Mouse (Mus musculus) heart, embryonic 12.5 days (tissue): ENCODE data around the gene Rpp25. TPM values are rescaled to one million over a fixed set of nuclear protein-coding genes. Genes with fewer than 3 reads are reported as not detected.

ENCODE experiments used
- ATAC-seq: fragments of 200-750 bp; cut with Nextera tagmentation; 2 replicates; pipeline ENCODE4 v1.8.0; 2017; ENCODE audit warnings: moderate TSS enrichment, moderate library complexity; ENCODE audit not compliant: insufficient number of reproducible peaks, low FRiP score
- H3K27ac ChIP-seq: fragments of 300-500 bp; sonication (generic); 2 replicates; pipeline ENCODE4 v1.5.1; 2016; ENCODE audit warnings: mild to moderate bottlenecking, moderate library complexity; ENCODE audit not compliant: poor library complexity, severe bottlenecking
- H3K27me3 ChIP-seq: fragments of 300-500 bp; sonication (generic); replicated peaks from 2 replicates; pipeline ENCODE4 v1.6.1; 2016; ENCODE audit warnings: mild to moderate bottlenecking, moderate library complexity
- H3K36me3 ChIP-seq: fragments of 300-500 bp; sonication (generic); 2 replicates; pipeline ENCODE4 v1.6.1; 2016; ENCODE audit warnings: mild to moderate bottlenecking, moderate library complexity
- H3K4me1 ChIP-seq: fragments of 300-500 bp; sonication (generic); replicated peaks from 2 replicates; pipeline ENCODE4 v1.6.1; 2016; ENCODE audit warnings: mild to moderate bottlenecking
- H3K4me2 ChIP-seq: fragments of 300-500 bp; sonication (generic); 2 replicates; pipeline ENCODE4 v1.6.1; 2016; ENCODE audit warnings: mild to moderate bottlenecking, moderate library complexity
- H3K4me3 ChIP-seq: fragments of 300-500 bp; sonication (generic); 2 replicates; pipeline ENCODE4 v1.5.1; 2016; ENCODE audit warnings: mild to moderate bottlenecking
- H3K9ac ChIP-seq: fragments of 300-500 bp; sonication (generic); 2 replicates; pipeline ENCODE4 v1.6.1; 2016; ENCODE audit warnings: mild to moderate bottlenecking, moderate library complexity
- H3K9me3 ChIP-seq: fragments of 300-500 bp; sonication (generic); replicated peaks from 2 replicates; pipeline ENCODE4 v1.6.1; 2016; ENCODE audit warnings: mild to moderate bottlenecking, moderate library complexity
- WGBS: fragments of 180-500 bp; shearing (Covaris S2); methylation state at CpG from one replicate; pipeline ENCODE4 v1.1.7; 2016; 5-methylcytosine and 5-hydroxymethylcytosine counted together
- polyA plus RNA-seq: library from polyadenylated mRNA; unstranded; fragments of >200 nt; fragmentation: Nextera tagmentation; extraction: Ambion mirVana; gene quantifications from 2 replicates; pipeline ENCODE4 v1.2.1, GENCODE M21; 2016

The Rpp25 gene
- polyA plus RNA-seq, 1 experiment from 2014 or later, result 14.2 TPM

- peak; percentile 97 for ATAC-seq
- peak within 1 kb of the TSS; percentile 92 for H3K4me3 ChIP-seq
- no peaks in the 10 kb centered on the region for H3K27me3 ChIP-seq
- no peaks in the 10 kb centered on the region for H3K9me3 ChIP-seq
- peak within 1 kb of the TSS; percentile 73 for H3K4me2 ChIP-seq
- H3K36me3 ChIP-seq, result no peaks in the 10 kb centered on the region
- peak within 1 kb of the TSS; percentile 97 for H3K9ac ChIP-seq
- H3K27ac ChIP-seq, result peak within 1 kb of the TSS; percentile 98
- WGBS, result under 1% methylated on average over 95 of the region's 95 CpGs
- peaks cover 33% of the 10 kb centered on the region for H3K4me1 ChIP-seq
Observed at GRCm38 (mm10) chr9:57521056-57521911, 17.5 kb downstream of the Rpp25 start, which contains the start of gene Cox5a. TSS of gene Cox5a (plus strand) at chr9:57521274.

GRCm38 (mm10) chr9:57522114-57522860, 18.5 kb downstream of the Rpp25 start:
- WGBS, result 29% methylated on average over 7 of the region's 7 CpGs
- Histone ChIP-seq H3K4me3 (peak overlapping the region; percentile 92), H3K9me3 (no peaks in the 10 kb centered on the region), H3K4me1 (peaks cover 33% of the 10 kb centered on the region), H3K4me2 (peak overlapping the region; percentile 73), H3K27me3 (no peaks in the 10 kb centered on the region), H3K36me3 (no peaks in the 10 kb centered on the region), H3K9ac (peak overlapping the region; percentile 97), H3K27ac (peak overlapping the region; percentile 98)
- ATAC-seq, result no peak

GRCm38 (mm10) chr9:57522861-57523246, 19.0 kb downstream of the Rpp25 start:
- H3K4me3 ChIP-seq, result peak overlapping the region; percentile 92
- H3K27me3 ChIP-seq, result no peaks in the 10 kb centered on the region
- H3K4me2 ChIP-seq, result peak overlapping the region; percentile 73
- no peaks in the 10 kb centered on the region for H3K9me3 ChIP-seq
- H3K36me3 ChIP-seq, result no peaks in the 10 kb centered on the region
- 60% methylated on average over 4 of the region's 4 CpGs for WGBS
- H3K27ac ChIP-seq, result no peak overlapping the region
- peaks cover 33% of the 10 kb centered on the region for H3K4me1 ChIP-seq
- ATAC-seq, result no peak
- H3K9ac ChIP-seq, result peak overlapping the region; percentile 97

GRCm38 (mm10) chr9:57523754-57524153, 19.9 kb downstream of the Rpp25 start:
- H3K4me3 ChIP-seq, result no peak overlapping the region
- H3K27me3 ChIP-seq, result no peaks in the 10 kb centered on the region
- peaks cover 33% of the 10 kb centered on the region for H3K4me1 ChIP-seq
- WGBS, result 78% methylated on average over 1 of the region's 1 CpGs
- ATAC-seq, result no peak
- H3K4me2 ChIP-seq, result no peak overlapping the region
- H3K9ac ChIP-seq, result no peak overlapping the region
- H3K27ac ChIP-seq, result no peak overlapping the region
- H3K9me3 ChIP-seq, result no peaks in the 10 kb centered on the region
- H3K36me3 ChIP-seq, result peaks cover 1% of the 10 kb centered on the region; the same call in 1 of the 2 replicates

- Histone ChIP-seq H3K9me3 (no peaks in the 10 kb centered on the region), H3K27ac (no peak overlapping the region), H3K9ac (peak overlapping the region; percentile 33; the same call in 1 of the 2 replicates), H3K27me3 (no peaks in the 10 kb centered on the region), H3K4me2 (peak overlapping the region; percentile 17; the same call in 1 of the 2 replicates), H3K4me3 (no peak overlapping the region), H3K36me3 (peaks cover 8% of the 10 kb centered on the region), H3K4me1 (peaks cover 33% of the 10 kb centered on the region)
- no peak for ATAC-seq
Observed at GRCm38 (mm10) chr9:57524439-57524838, 20.6 kb downstream of the Rpp25 start.

- Histone ChIP-seq H3K4me3 (no peak overlapping the region), H3K27ac (no peak overlapping the region; the same call in 1 of the 2 replicates), H3K4me2 (no peak overlapping the region), H3K9ac (no peak overlapping the region), H3K4me1 (peaks cover 33% of the 10 kb centered on the region), H3K27me3 (no peaks in the 10 kb centered on the region), H3K36me3 (peaks cover 16% of the 10 kb centered on the region), H3K9me3 (no peaks in the 10 kb centered on the region)
- 73% methylated on average over 2 of the region's 2 CpGs for WGBS
- ATAC-seq, result no peak
Observed at GRCm38 (mm10) chr9:57525516-57525915, 21.7 kb downstream of the Rpp25 start.

- Histone ChIP-seq H3K4me3 (no peak overlapping the region), H3K9me3 (no peaks in the 10 kb centered on the region), H3K4me2 (no peak overlapping the region), H3K27ac (no peak overlapping the region), H3K4me1 (peaks cover 33% of the 10 kb centered on the region), H3K36me3 (peaks cover 22% of the 10 kb centered on the region), H3K9ac (no peak overlapping the region), H3K27me3 (no peaks in the 10 kb centered on the region)
- ATAC-seq, result no peak
Observed at GRCm38 (mm10) chr9:57526435-57526834, 22.6 kb downstream of the Rpp25 start.

GRCm38 (mm10) chr9:57531946-57532345, 28.1 kb downstream of the Rpp25 start:
- ATAC-seq, result no peak
- H3K36me3 ChIP-seq, result peaks cover 53% of the 10 kb centered on the region
- no peak overlapping the region for H3K4me3 ChIP-seq
- H3K9me3 ChIP-seq, result no peaks in the 10 kb centered on the region
- no peak overlapping the region for H3K9ac ChIP-seq
- 77% methylated on average over 1 of the region's 1 CpGs for WGBS
- peaks cover 4% of the 10 kb centered on the region for H3K4me1 ChIP-seq
- no peak overlapping the region for H3K4me2 ChIP-seq
- H3K27me3 ChIP-seq, result no peaks in the 10 kb centered on the region
- no peak overlapping the region for H3K27ac ChIP-seq

- peak overlapping the region; percentile 81 for H3K4me3 ChIP-seq
- 87% methylated on average over 5 of the region's 5 CpGs for WGBS
Observed at GRCm38 (mm10) chr9:57536362-57536761, 32.5 kb downstream of the Rpp25 start.

GRCm38 (mm10) chr9:57537044-57537727, 33.4 kb downstream of the Rpp25 start, which contains the start of gene Fam219b:
TSS of gene Fam219b (plus strand) at chr9:57537528.
- Histone ChIP-seq H3K36me3 (peaks cover 52% of the 10 kb centered on the region), H3K4me2 (peak within 1 kb of the TSS; percentile 71), H3K27ac (peak within 1 kb of the TSS; percentile 83), H3K27me3 (no peaks in the 10 kb centered on the region), H3K9me3 (no peaks in the 10 kb centered on the region), H3K4me3 (peak within 1 kb of the TSS; percentile 81), H3K4me1 (peaks cover 14% of the 10 kb centered on the region), H3K9ac (peak within 1 kb of the TSS; percentile 85)
- ATAC-seq, result peak; percentile 85
- 3% methylated on average over 45 of the region's 45 CpGs for WGBS

More at GRCm38 (mm10) chr9:57536362-57536761, 32.5 kb downstream of the Rpp25 start:
- ATAC-seq, result no peak
- Histone ChIP-seq H3K36me3 (peaks cover 58% of the 10 kb centered on the region), H3K9ac (no peak overlapping the region; the same call in 1 of the 2 replicates), H3K9me3 (no peaks in the 10 kb centered on the region), H3K4me2 (peak overlapping the region; percentile 71; the same call in 1 of the 2 replicates), H3K4me1 (peaks cover 14% of the 10 kb centered on the region), H3K27ac (no peak overlapping the region), H3K27me3 (no peaks in the 10 kb centered on the region)
